Mouse (Mus musculus) kidney, postnatal 25 days (tissue): ENCODE measurements around the gene Vmn1r94.
"Not testable (repeated sequence)": the region's sequence is repeated elsewhere in the genome, so short reads cannot be mapped to it uniquely, and the experiment has no call there.

ENCODE experiments used
- DNase-seq, 2 experiments: peaks; one replicate each; pipeline ENCODE4 v3.0.0; 2021; ENCODE audit warnings: mixed read lengths in 2 of 2

Gene Vmn1r94

GRCm38 (mm10) chr7:20168277-20168676, at the start of gene Vmn1r94:
TSS of gene Vmn1r94 (minus strand) at chr7:20168377.
- not testable (repeated sequence) for DNase-seq

DNA sequence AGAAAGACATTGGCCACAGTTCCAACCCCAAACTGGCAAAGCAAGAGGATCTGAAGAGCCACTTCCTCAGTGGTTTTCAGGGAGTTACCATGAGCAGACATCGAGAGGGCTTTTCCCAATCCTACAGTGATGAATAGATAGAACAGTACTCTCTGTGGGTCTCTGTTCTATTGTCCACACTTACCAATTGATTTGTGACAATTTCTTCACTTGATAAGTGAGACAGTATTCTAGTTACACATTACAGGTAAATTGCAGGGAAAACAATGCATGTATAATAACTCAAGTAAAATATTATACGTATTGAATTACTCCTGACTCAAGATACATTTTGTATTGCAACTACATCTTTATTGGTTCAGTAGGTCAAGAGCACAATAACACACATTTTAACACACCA, 37.3 kb upstream of the Vmn1r94 start, which contains the start of gene Gm6164:
Gene Gm6164, minus strand, starts transcription at position 101 of the 400 bp plus-strand sequence.
- not testable (repeated sequence) for DNase-seq

DNA sequence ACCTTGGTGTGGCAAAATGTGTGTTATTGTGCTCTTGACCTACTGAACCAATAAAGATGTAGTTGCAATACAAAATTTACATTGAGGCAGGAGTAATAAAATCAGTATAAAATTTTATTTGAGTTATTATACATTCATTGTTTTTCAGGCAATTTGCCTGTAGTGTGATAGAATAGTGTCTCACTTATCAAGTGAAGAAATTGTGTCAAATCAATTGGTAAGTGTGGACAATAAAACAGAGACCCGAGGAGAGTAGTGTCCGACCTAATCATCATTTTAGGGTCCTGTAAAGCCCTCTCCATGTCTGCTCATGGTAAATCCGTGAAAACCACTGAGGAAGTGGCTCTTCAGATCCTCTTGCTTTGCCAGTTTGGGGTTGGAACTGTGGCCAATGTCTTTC, 25.2 kb upstream of the Vmn1r94 start, which contains the start of gene Vmn1r95:
Gene Vmn1r95, plus strand, starts transcription at position 301 of the 400 bp plus-strand sequence.
- DNase-seq, result not testable (repeated sequence)

DNA sequence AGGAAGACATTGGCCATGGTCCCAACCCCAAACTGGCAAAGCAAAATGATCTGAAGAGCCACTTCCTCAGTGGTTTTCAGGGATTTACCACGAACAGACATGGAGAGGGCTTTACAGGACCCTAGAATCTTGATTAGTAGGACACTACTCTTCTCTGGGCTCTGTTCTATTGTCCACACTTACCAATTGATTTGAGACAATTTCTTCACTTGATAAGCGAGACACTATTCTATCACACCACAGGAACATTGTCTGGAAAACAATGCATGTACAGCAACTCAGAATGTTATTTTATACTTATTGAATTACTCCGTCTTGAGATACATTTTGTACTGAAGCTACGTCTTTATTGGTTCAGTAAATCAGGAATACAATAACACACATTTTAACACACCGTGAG, 29.2 kb downstream of the Vmn1r94 start, which contains the start of gene Vmn1r93:
Gene Vmn1r93, minus strand, starts transcription at position 101 of the 400 bp plus-strand sequence.
- DNase-seq, result not testable (repeated sequence)

- DNase-seq, result not testable (repeated sequence)
These were observed 45.7 kb downstream of the Vmn1r94 start, which contains the start of gene Gm16442 for GRCm38 (mm10) chr7:20122479-20122878. TSS of gene Gm16442 (minus strand) at chr7:20122579.
